Mouse (Mus musculus): Measurements from ENCODE around the gene Nup37.

The Nup37 gene

DNA sequence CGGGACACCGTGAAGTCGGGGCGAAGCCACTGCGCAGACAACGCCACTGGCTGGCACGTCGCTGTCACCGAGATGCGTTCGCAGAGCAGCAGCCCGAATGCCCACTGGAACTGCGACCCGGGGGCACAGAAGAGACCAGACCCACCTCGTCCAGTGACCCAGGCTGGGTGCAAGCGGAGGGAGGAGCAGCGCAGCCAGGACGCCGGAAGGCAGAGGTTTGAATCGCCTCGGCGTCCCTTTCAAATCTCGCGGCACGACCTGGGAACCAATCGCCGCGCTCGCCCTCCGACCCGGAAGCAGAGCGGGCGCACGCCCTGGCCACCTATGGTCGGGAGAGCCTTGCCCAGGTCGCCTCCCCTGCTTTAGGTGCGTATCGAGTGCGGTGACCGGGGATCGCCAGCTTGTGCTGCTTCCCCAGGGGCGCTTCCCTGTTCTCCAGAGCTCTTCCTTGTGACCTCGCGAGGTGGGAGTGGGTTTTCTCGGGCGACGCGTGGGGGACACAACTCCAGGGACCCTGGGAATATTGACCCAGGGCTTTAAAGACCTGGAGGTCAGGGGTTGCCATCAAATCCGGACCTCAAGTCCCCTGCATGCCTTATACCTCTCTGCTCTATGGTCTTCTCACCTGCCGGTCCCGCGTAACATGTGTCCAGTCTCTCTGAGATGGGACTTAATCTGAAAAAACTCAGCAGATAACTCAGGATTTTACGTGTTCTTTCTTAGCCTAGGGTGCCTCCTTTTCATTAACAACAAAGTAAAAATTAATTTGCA lies at the start of gene Nup37, which contains the start of gene Parpbp:
TSS of gene Nup37 (plus strand) at position 286 of the 771 bp plus-strand sequence.
TSS of gene Parpbp (minus strand) at position 235 of the 771 bp plus-strand sequence.
- peak; percentile 88 to 94 for DNase-seq

DNA sequence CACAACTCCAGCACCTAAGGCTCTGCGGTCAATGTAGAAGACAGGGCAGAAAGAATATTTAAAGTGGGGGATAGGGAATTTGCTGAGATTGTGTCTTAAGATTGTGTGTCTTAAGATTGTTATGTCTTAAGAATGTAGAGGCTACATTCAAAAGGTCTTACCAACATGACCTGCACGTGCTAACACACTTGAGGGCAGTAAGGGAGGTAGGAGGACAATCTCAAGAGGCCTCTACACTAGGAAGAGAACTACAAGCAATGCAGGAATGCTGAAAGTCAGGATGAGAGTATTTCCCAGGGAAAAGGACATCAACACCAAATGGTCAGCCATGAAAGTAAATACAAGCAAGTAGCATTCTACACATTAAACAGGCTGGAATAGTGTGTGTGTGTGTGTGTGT lies 40.6 kb upstream of the Nup37 start:
- no peak for DNase-seq

GRCm38 (mm10) chr10:88113290-88113689 lies 33.5 kb upstream of the Nup37 start:
- no peak for DNase-seq

DNA sequence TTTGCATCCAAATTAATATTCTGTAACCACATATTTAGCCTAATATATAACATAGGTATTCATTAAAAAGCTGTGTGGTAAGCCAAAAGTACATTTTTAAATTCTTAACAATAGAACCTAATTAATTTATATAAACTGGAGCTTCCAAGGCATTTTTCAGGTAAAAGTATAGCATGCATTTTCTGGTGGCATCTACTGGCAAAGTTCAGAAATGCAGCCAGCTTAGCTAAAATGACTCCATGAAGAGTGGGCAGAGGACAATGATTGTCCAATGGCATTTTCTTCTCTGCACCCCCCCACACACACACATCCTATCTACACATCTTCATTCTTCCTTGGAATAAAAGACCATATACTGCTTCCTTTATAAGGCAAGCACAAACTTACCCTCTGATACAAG lies 27.1 kb upstream of the Nup37 start:
- DNase-seq = peak in 1 of 2 experiments; percentile 20

DNA sequence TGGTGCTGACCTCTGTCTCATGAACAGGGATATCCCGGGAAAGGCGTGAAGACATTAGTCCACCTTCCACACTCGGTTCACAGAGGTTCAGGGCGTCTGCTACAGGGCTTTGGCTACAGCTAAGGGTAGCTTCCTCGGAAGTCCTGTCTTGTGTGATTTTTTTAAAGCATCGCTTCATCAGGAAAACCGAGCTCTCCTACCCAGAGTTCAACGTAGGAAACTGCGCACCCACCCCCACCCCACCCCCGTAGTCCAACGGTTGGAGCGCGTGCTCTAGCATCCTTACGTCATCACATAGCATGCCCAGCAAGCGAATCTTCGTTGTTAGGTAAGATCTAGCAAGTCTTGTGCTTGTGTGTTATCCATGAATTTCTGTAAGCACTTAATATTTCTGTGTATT lies 11.2 kb upstream of the Nup37 start:
- DNase-seq = no peak

DNA sequence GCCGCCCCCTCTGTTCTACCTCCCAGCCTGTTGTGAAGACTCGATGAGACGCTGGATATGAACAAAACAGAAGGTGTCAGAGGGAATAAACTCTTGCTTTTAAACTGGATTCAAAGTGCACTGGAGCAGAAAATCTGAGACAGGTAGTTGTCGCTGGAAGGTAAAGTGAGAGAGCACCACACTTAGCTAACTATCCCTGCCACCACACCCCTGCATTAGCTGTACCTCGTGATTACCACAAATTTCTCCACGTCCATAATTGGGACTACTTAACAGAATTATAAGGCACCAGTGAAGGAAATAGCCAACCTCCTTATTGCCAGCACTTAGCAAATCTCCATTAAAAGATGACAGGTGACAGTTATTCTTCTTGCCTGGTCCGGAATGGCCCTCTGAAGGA lies 605 bp upstream of the Nup37 start:
- no peak for DNase-seq

GRCm38 (mm10) chr10:88150381-88150780 lies 3.6 kb downstream of the Nup37 start:
- no peak for DNase-seq

DNA sequence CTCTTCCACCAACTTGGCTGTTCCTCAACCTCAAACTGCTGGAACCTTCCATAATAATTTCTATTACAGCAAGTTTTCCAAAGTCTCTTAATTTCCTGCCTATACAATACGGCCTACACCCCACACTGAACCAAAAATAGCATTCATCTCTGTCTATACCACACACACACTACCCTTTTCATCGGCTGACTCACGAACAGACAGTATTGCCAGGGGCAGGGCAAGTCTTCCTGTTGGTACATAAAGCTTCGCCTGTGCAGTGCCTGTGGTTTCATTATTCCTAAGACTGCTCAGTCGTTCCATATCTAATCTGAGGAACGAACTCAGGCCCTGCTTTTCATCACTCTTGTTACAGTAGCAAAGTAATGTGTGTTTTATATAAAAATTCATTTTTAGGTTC lies 4.9 kb downstream of the Nup37 start:
- no peak for DNase-seq

DNA sequence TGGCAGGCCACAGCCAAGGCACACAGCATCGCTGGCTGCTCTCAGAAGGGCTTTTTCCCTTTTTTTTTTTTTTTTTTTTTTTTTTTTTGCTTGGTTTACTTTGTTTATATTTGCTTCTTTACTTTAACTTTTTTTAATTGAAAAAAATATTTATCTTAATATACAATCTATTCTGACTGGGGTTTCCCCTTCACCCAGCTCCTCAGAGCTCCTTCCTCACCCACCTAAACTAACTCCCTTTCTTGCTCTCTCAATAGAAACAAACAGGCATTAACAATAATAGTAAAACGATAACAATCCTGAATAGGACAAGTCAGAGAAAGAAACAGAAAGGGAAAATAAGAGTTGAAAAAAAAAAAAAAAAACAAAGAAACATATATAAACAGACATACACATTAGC lies 15.3 kb downstream of the Nup37 start:
- no peak for DNase-seq

DNA sequence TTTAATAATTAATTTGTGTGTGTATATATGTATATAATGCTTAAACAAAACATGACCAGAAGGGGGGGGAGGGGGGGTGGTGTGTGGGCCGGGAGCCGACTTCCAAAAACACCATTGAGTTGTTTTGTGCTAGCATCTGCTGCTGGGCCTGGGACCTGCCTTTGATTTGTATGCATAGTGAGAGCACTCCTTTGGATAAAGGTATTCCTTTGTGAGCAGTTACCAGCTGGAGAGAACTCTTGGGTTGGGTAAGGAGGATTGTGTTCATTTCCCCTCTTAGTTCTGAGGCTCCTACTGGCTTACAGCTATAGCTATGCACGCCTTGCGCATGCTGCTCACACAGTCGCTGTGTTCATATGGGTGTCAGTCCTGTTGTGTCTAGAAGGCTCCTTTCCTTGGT lies 15.9 kb downstream of the Nup37 start:
- no peak for DNase-seq

DNA sequence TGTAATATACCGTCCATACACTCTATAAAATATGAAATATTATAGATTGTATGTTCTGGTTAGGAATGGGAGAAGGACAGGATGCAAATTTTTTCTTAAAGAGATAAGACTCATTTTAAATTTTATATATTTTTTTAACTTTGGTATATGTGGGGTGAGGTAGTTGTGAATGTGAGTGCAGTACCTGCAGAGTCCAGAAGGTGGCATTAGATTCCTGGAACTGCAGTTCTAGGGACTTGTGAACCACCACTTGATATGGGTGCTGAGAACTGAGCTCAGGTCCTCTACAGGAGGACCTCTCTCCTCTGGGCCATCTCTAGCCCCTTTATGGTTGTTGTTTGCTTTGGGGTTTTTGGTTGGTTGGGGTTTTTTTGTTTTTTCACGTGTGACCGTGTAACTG lies 19.4 kb downstream of the Nup37 start:
- peak in 1 of 2 experiments; percentile 38 for DNase-seq

GRCm38 (mm10) chr10:88167438-88168077 lies 20.8 kb downstream of the Nup37 start:
- no peak for DNase-seq

DNA sequence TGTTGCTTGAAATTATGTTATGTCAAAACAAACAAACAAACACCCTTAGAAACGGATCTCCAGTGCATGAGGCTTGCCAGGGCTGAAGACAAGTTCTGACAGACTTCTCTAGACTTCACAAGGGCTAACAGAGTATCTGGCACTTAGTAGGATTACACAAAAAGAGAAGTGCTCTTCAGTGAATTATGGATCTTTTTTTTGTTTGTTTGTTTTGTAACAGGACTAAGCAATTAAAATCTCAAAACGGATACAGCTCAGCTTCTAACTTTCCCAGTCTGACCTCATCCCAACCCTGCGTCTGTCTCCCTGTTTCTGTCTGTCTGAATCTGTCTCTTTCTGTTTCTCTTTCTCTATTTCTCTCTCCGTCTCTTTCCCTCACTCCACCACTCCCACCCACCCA lies 53.7 kb downstream of the Nup37 start:
- DNase-seq = peak in 1 of 2 experiments; percentile 4

DNA sequence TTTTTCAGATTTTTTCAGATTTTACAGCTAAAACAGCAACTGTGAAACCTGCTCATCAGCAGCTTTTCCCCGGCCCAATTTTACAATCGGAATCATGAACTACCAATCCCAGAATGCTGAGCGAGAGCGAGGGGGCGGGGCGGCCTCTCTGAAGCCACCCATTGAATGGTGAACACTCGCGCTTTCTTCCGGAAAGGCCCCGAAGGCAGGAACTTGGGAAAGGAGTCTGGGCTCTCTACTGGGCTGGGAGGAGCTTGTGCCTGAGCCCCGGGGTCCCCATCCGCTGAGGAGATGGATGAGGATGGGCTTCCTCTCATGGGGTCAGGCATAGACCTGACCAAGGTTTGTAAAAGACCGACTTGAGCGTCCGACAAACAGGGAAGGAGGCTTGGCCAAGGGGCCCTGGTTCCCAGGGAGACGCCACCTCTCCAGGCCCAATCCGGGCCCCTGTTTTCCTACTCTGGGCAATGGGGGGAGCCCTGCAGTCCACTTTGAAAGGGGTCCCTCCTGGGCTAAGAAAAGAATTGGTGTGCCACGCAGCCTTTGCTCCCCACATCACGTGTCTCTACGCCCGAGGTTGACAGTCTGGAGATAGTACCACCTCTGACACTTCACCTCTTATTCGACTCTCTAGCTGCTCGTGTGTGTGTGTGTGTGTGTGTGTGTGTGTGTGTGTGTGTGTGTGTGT lies 54.3 kb downstream of the Nup37 start, which contains the start of gene Washc3:
TSS of gene Washc3 (plus strand) at position 143 of the 688 bp plus-strand sequence.
- DNase-seq = peak; percentile 95 to 97

DNA sequence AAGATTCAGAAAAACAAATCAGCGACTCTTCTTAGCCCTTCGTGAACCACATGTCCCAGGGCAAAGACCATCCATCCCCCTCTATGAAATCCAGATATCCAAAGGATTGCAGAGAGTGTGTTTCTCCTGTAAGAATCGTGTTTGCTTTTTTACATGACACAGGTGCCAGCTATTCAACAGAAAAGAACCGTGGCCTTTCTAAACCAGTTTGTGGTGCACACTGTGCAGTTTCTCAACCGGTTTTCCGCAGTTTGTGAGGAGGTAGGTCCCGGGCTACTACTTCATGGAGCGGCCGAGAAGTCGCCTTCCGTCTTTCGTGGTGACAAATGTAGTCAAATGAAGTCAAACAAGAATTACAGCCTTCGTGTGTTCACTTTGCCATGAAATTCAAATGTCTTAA lies 54.9 kb downstream of the Nup37 start:
- DNase-seq = no peak

DNA sequence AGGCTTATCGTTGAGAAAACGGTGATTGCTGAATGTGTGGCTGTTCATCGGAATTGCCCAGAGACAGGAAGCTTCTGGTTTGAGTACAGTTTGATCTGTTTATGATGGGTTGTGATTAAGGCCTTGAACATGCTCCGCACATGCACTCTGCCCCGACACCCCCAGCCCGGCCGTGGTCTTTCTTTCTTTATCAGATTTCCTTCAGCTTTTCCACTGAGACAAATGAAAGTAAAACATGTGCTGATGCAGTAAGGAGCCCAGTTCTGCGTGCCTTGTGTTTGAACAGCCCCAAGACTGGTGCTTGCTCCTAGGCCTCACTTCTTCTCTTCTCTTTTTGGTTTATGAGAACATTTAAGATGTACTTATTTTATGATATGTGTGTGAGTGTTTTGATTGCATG lies 55.8 kb downstream of the Nup37 start:
- no peak for DNase-seq

GRCm38 (mm10) chr10:88203236-88203635 lies 56.4 kb downstream of the Nup37 start:
- no peak for DNase-seq

GRCm38 (mm10) chr10:88212644-88213043 lies 65.9 kb downstream of the Nup37 start:
- no peak for DNase-seq

- DNase-seq = no peak
Observed at GRCm38 (mm10) chr10:88214800-88215514, 68.2 kb downstream of the Nup37 start.

DNA sequence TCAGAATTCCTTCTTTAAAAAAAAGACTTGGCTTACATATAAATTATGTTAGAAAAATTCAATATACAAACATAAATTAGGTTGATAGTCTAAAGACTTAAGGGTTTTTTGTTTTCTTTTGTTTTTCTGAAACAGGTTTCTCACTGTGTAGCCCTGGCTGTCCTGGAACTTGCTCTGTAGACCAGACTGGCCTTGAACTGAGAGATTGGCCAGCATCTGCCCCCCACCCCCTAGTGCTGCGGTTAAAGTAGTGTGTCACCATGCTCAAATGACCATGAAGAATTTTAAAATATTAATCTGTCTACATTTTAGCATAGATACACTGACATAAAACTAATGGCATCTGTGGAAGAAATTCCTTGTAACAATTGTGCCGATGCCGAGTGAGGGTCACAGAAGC lies 71.4 kb downstream of the Nup37 start:
- DNase-seq = no peak

DNA sequence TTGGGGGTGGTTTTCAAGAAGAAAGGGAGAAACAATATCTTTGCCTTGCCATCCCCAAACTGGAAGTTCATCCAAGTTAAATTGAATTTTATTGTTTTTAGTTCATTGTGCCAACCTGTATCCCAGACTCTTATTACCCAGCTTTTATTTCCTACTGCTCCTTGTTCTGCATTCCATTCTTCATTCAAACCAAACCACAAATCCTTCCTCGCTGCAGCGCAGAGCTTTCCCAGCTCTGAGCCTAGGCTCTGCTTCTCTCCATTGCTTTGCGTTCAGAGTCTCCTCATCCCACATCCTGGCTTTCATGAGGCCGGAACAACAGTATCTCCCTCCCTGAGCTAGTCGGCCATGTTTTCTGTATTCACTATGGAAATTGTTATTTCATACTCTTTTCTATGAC lies 74.9 kb downstream of the Nup37 start:
- no peak for DNase-seq

DNA sequence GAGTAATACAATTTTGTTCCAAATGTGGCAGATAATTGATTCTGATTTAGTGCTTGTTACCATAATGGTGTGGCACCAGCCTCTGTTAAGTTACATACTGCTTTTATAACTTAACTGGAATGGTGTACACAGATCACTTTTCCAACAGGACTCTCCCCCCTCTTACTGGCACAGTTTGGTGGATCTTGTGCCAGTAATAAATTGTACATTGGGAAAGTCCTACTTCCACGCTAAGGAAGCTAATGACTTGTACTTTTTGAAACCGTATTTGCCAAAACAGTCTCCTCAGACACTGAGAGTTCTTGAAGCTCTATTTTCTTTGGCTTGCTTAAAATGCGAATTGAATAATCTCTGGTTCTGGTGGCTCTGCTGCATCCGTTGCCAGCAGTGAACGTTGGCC lies 78.6 kb downstream of the Nup37 start:
- DNase-seq = no peak

DNA sequence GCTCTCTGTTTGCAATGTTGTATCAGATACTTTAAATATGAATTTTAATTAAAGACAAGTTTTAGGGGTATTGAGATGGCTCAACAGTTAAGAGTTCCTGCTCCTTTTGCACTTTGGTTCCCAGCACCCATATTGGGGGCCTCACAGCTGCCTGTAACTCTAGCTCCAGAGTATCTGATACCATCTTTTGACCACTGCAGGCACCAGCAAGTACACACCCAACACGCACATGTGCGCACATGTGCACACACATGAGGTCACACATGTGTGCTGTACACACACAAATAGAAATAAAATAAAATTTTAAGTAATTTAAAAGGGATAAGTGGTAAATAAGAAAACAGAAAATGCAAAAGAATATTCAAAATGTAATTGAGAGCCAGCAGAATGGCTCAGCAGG lies 81.2 kb downstream of the Nup37 start:
- DNase-seq = no peak
